Mouse (Mus musculus) megakaryocyte, embryonic 14.5 days (primary cell): Measurements from ENCODE around the gene Olfr683. TPM values are rescaled to one million over a fixed set of nuclear protein-coding genes. Genes with fewer than 3 reads are reported as not detected.
"Not testable (repeated sequence)": the region's sequence is repeated elsewhere in the genome, so short reads cannot be mapped to it uniquely, and the experiment has no call there.

ENCODE experiments used
- H3K27me3 ChIP-seq: replicated peaks from 2 replicates; pipeline ENCODE3; 2012; ENCODE audit warnings: inconsistent platforms
- H3K36me3 ChIP-seq: replicated peaks from 2 replicates; pipeline ENCODE3; 2012; ENCODE audit warnings: low read length, inconsistent platforms, mixed read lengths
- H3K4me1 ChIP-seq: 2 replicates; pipeline ENCODE4 v1.6.1; 2012; ENCODE audit warnings: inconsistent platforms
- H3K4me3 ChIP-seq: replicated peaks from 2 replicates; pipeline ENCODE3; 2012; ENCODE audit warnings: moderate library complexity, mild to moderate bottlenecking, inconsistent platforms
- H3K9me3 ChIP-seq: 2 replicates; pipeline ENCODE4 v1.6.1; 2012; ENCODE audit warnings: inconsistent platforms
- FLI1 ChIP-seq: IDR thresholded peaks from 2 replicates; pipeline ENCODE4 v1.6.1; 2012; ENCODE audit warnings: low read length, inconsistent platforms, mixed read lengths
- GATA1 ChIP-seq: IDR thresholded peaks from 3 replicates; pipeline ENCODE4 v1.6.1; 2012; ENCODE audit warnings: mixed read lengths, low read length, inconsistent platforms, borderline replicate concordance
- polyA plus RNA-seq: library from polyadenylated mRNA; stranded (reverse); fragments of >175 nt; gene quantifications from 2 replicates; pipeline ENCODE4 v1.2.3, GENCODE M21; 2012; ENCODE audit warnings: low replicate concordance; ENCODE audit not compliant: insufficient read depth

Olfr683 gene
- polyA plus RNA-seq = not detected in 2 replicates

GRCm38 (mm10) chr7:105146912-105147311 lies at the start of gene Olfr683:
Olfr683 (minus strand) TSS chr7:105147012.
- peaks cover 5% of the 10 kb centered on the region; the same call in 1 of the 2 replicates for H3K9me3 ChIP-seq
- H3K4me1 ChIP-seq = no peaks in the 10 kb centered on the region
- no peak within 1 kb of the TSS for H3K4me3 ChIP-seq
- TF ChIP-seq FLI1 = no peak
- no peak for TF ChIP-seq GATA1
- H3K36me3 ChIP-seq = no peaks in the 10 kb centered on the region
- H3K27me3 ChIP-seq = no peaks in the 10 kb centered on the region

GRCm38 (mm10) chr7:105185912-105186311 lies 39.1 kb upstream of the Olfr683 start, which contains the start of gene Olfr685:
Olfr685 (minus strand) TSS chr7:105186012.
- TF ChIP-seq GATA1 (no peak), FLI1 (no peak)
- H3K4me3 ChIP-seq = no peak within 1 kb of the TSS
- no peaks in the 10 kb centered on the region for H3K4me1 ChIP-seq
- no peaks in the 10 kb centered on the region for H3K9me3 ChIP-seq
- H3K27me3 ChIP-seq = no peaks in the 10 kb centered on the region
- no peaks in the 10 kb centered on the region for H3K36me3 ChIP-seq

GRCm38 (mm10) chr7:105170773-105171172 lies 24.0 kb upstream of the Olfr683 start:
- Histone ChIP-seq H3K27me3 (no peaks in the 10 kb centered on the region), H3K4me1 (no peaks in the 10 kb centered on the region), H3K36me3 (no peaks in the 10 kb centered on the region), H3K9me3 (no peaks in the 10 kb centered on the region), H3K4me3 (no peak overlapping the region)
- no peak for TF ChIP-seq GATA1
- TF ChIP-seq FLI1 = no peak

DNA sequence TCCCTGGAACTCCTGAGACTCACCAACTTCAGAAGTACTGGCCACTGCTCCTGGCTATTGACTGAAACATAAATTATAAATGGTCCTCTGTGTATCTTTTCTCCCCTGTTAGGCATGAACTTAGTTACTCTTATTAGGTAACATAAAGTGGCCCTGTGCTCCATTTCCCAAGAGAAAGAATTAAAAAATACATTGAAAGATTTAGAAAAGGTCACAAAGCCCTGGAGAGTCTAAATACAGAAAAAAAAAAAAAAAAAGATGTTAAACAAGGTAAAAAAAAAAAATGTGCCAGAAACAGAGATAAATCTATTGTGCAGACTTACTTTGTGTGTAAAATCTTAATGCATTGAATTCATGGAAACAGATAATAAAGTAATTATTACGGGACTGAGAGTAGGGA lies 16.7 kb upstream of the Olfr683 start, which contains the start of gene Olfr684:
Olfr684 (minus strand) TSS at position 101 of the 400 bp plus-strand sequence.
- H3K9me3 ChIP-seq = no peaks in the 10 kb centered on the region
- no peaks in the 10 kb centered on the region for H3K4me1 ChIP-seq
- no peaks in the 10 kb centered on the region for H3K27me3 ChIP-seq
- H3K4me3 ChIP-seq = no peak within 1 kb of the TSS
- TF ChIP-seq GATA1 = no peak
- TF ChIP-seq FLI1 = no peak
- H3K36me3 ChIP-seq = no peaks in the 10 kb centered on the region

DNA sequence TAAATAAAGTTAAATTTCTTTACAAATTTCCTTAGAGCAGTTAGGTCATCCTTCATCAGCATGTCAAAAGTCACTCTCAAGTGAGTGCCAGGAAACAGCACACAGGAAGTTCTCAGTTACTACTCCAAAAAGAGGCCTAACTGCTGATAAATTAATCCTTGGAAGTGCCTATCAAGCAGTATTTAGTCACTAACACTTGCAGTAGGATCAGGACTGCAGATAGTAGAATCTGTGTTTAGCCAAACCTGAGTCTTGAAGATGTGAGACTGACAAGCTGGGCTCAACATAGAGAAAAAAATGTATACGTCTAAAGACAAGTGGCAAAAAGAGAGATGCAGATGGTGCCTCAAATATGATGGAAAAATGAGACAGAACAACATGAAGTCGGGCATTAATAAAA lies 5.5 kb downstream of the Olfr683 start:
- H3K27me3 ChIP-seq = no peaks in the 10 kb centered on the region
- no peaks in the 10 kb centered on the region for H3K36me3 ChIP-seq
- TF ChIP-seq FLI1 (no peak), GATA1 (no peak)
- no peaks in the 10 kb centered on the region for H3K9me3 ChIP-seq
- H3K4me3 ChIP-seq = no peak overlapping the region
- no peaks in the 10 kb centered on the region for H3K4me1 ChIP-seq

GRCm38 (mm10) chr7:105116536-105116935 lies 30.3 kb downstream of the Olfr683 start, which contains the start of gene Olfr681:
Olfr681 (plus strand) TSS chr7:105116836.
- TF ChIP-seq FLI1 (no peak), GATA1 (no peak)
- H3K4me3 ChIP-seq = no peak within 1 kb of the TSS
- H3K27me3 ChIP-seq = no peaks in the 10 kb centered on the region
- no peaks in the 10 kb centered on the region for H3K4me1 ChIP-seq
- no peaks in the 10 kb centered on the region for H3K36me3 ChIP-seq
- no peaks in the 10 kb centered on the region for H3K9me3 ChIP-seq

DNA sequence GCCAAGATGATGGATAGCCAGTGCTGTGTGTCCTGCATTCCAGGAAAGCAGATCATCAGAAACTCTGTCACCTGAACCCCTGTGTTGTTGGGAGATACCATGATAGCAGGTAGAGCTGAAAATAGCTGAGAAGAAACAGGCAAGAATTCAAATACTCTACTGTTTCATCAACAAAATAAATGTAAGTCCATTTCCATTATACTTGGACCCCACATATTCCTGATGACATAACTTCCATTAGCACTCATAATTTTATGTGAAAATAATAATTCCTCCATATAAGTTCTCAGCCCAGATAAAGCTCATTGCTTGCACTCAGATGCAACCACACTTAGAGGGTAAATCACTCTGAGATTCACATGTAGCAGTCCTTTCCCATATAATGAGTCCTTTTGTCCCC lies 54.1 kb downstream of the Olfr683 start, which contains the start of gene Olfr680-ps1:
Olfr680-ps1 (minus strand) TSS at position 101 of the 400 bp plus-strand sequence.
- not testable (repeated sequence) for H3K27me3 ChIP-seq, H3K36me3 ChIP-seq, H3K9me3 ChIP-seq, H3K4me3 ChIP-seq, H3K4me1 ChIP-seq

Other genes with a start within 250 kb of the Olfr683 start
- not detected in 2 replicates for gene Olfr667, start 225.5 kb downstream of the Olfr683 start, polyA plus RNA-seq
- not detected in 2 replicates for gene Olfr668, start 219.0 kb downstream of the Olfr683 start, polyA plus RNA-seq
- not detected in 2 replicates for gene Olfr669, start 212.8 kb downstream of the Olfr683 start, polyA plus RNA-seq
- not detected in 2 replicates for gene Olfr670, start 184.4 kb downstream of the Olfr683 start, polyA plus RNA-seq
- 2.6 TPM in 1 of 2 replicates, not detected in the other for gene Olfr671, start 167.9 kb downstream of the Olfr683 start, polyA plus RNA-seq
- not detected in 2 replicates for gene Olfr672, start 145.0 kb downstream of the Olfr683 start, polyA plus RNA-seq
- not detected in 2 replicates for gene Olfr675, start 118.6 kb downstream of the Olfr683 start, polyA plus RNA-seq
- not detected in 2 replicates for gene Olfr676, start 114.3 kb downstream of the Olfr683 start, polyA plus RNA-seq
- gene Olfr677, start 95.6 kb downstream of the Olfr683 start, polyA plus RNA-seq = not detected in 2 replicates
- not detected in 2 replicates for gene Olfr678, start 82.5 kb downstream of the Olfr683 start, polyA plus RNA-seq
- not detected in 2 replicates for gene Olfr679, start 65.8 kb downstream of the Olfr683 start, polyA plus RNA-seq
- not detected in 2 replicates for gene Olfr680-ps1, start 54.2 kb downstream of the Olfr683 start, polyA plus RNA-seq
- gene Olfr681, start 30.2 kb downstream of the Olfr683 start, polyA plus RNA-seq = not detected in 2 replicates
- gene Olfr684, start 16.6 kb upstream of the Olfr683 start, polyA plus RNA-seq = not detected in 2 replicates
- not detected in 2 replicates for gene Olfr685, start 39.0 kb upstream of the Olfr683 start, polyA plus RNA-seq
- gene Olfr686, start 60.5 kb upstream of the Olfr683 start, polyA plus RNA-seq = not detected in 2 replicates
- gene Olfr688, start 141.1 kb upstream of the Olfr683 start, polyA plus RNA-seq = not detected in 2 replicates
- not detected in 2 replicates for gene Olfr689, start 164.2 kb upstream of the Olfr683 start, polyA plus RNA-seq
- gene Olfr690, start 187.1 kb upstream of the Olfr683 start, polyA plus RNA-seq = not detected in 2 replicates
- 0.10 TPM in 1 of 2 replicates, not detected in the other for gene Olfr691, start 195.3 kb upstream of the Olfr683 start, polyA plus RNA-seq
- not detected in 2 replicates for gene Olfr692, start 221.2 kb upstream of the Olfr683 start, polyA plus RNA-seq
- gene Gm5901, start 228.0 kb upstream of the Olfr683 start, polyA plus RNA-seq = not detected in 2 replicates